In the genomic region with DNA sequence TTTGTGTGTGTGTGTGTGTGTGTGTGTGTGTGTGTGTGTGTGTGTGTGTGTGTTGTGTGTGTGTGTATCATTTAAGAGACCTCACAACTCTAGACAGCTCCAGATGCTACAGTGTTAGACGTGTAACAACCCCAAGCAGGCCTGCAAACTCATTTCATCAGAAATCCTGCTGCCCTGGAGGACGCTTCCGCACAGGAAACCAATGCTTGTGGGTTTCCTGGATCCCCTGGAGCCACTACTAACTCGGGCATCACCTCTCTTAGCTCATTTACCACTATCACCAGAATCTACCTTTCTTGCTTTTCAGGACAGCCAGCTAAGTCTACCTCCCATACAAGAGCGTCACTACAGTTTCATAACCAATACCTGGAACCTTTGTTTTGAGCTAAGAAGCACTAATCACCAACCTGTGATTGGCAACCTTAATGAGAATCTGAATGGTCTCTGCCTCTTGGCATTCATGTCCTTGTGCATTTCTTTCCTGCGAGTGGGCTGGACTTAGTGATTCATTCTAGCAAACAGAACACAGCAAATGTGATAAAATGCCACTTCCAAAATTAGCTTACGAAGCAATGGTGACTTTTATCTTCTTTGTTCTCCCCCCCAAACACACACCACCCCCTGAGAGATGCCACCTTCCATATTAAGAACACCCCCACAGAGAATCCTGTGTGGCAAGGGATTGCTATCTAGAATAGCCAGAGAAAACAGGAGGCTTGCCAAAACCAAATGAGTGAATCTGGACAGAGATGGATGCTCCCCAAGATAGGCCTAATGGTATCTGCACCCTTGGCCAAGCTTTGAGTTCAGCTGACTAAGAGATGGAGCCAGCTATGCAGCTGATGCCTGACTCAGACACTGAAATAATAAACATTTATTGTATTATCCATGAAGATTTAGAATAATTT, we compare ENCODE assay signal across 18 mouse cellular contexts.
DNase-seq lines count a peak whose midpoint lies in the region; ATAC-seq lines count a peak whose summit lies in the region.
"Had no signal": no experiment of that assay in that cellular context is flagged by ENCODE, and none has a peak within 500 bp of the region (broad histone marks: within the 10 kb centered on the region; RNA-seq: fewer than 3 reads in every experiment).

No protein-coding gene starts in this region.

- H3K27me3 ChIP-seq in kidney, embryonic 15.5 days: no peaks in the 10 kb centered on the region
- H3K27me3 ChIP-seq: CH12.LX; embryonic facial prominence, embryonic 15.5 days; liver, embryonic 13.5 days; neural tube, embryonic 15.5 days; stomach, embryonic 15.5 days had no signal

- H3K4me2 ChIP-seq in kidney, embryonic 15.5 days: no peak overlapping the region
- H3K4me2 ChIP-seq: embryonic facial prominence, embryonic 15.5 days; liver, embryonic 13.5 days; neural tube, embryonic 15.5 days; stomach, embryonic 15.5 days had no signal

- 84% methylated on average over 7 of the region's 7 CpGs for WGBS in kidney, embryonic 15.5 days

- no peak overlapping the region for H3K9ac ChIP-seq in kidney, embryonic 15.5 days
- H3K9ac ChIP-seq: embryonic facial prominence, embryonic 15.5 days; forebrain, postnatal 0 days; liver, embryonic 13.5 days; neural tube, embryonic 15.5 days; stomach, embryonic 15.5 days had no signal

- ATAC-seq in kidney, embryonic 15.5 days (replicated peaks; ENCODE audit: low FRiP score): no peak
- ATAC-seq: forebrain, postnatal 0 days; hindbrain, postnatal 0 days had no signal

- peak; percentile 11 for DNase-seq in layer of hippocampus, adult 9-11 months
- no peak for DNase-seq in layer of hippocampus, adult 9-10 months (ENCODE audit: low spot score)
- DNase-seq in 3T3-L1 (ENCODE audit: low read depth, low spot score): peak; percentile 96
- DNase-seq in brain, adult 2 months (ENCODE audit: low read depth, low spot score): peak; percentile 98
- DNase-seq in cerebellum, postnatal 36 days: peak; percentile 55 to 70
- no peak for DNase-seq in urinary bladder, postnatal 4 days (ENCODE audit: low spot score in 2 of 2)
- no peak for DNase-seq in adrenal gland, postnatal 14 days
- DNase-seq: adrenal gland, postnatal 10 days; forebrain, postnatal 0 days; liver, embryonic 13.5 days had no signal

- H3K4me3 ChIP-seq in kidney, embryonic 15.5 days (replicated peaks): no peak overlapping the region
- H3K4me3 ChIP-seq: embryonic facial prominence, embryonic 15.5 days; liver, embryonic 13.5 days; neural tube, embryonic 15.5 days; stomach, embryonic 15.5 days had no signal

- no peak overlapping the region for H3K27ac ChIP-seq in kidney, embryonic 15.5 days
- H3K27ac ChIP-seq: embryonic facial prominence, embryonic 15.5 days; hindbrain, postnatal 0 days; kidney, postnatal 0 days; liver, embryonic 13.5 days; macrophage; neural tube, embryonic 15.5 days; stomach, embryonic 15.5 days had no signal

- H3K4me1 ChIP-seq in kidney, embryonic 15.5 days: no peaks in the 10 kb centered on the region
- H3K4me1 ChIP-seq: embryonic facial prominence, embryonic 15.5 days; neural tube, embryonic 15.5 days; stomach, embryonic 15.5 days had no signal

- no peaks in the 10 kb centered on the region for H3K36me3 ChIP-seq in kidney, embryonic 15.5 days
- H3K36me3 ChIP-seq: embryonic facial prominence, embryonic 15.5 days; liver, embryonic 13.5 days; neural tube, embryonic 15.5 days; stomach, embryonic 15.5 days had no signal

- H3K9me3 ChIP-seq in kidney, embryonic 15.5 days (replicated peaks): no peaks in the 10 kb centered on the region
- H3K9me3 ChIP-seq: embryonic facial prominence, embryonic 15.5 days; liver, embryonic 13.5 days; neural tube, embryonic 15.5 days; stomach, embryonic 15.5 days had no signal

Comparison
In these comparisons a context has a peak if more than half of its experiments do, and no peak if none do; other contexts are left out.
1. DNase-seq: peak in layer of hippocampus, adult 9-11 months (single experiment), 3T3-L1 (single experiment), brain, adult 2 months (single experiment) and cerebellum, postnatal 36 days (2 of 2); none in layer of hippocampus, adult 9-10 months (single experiment), urinary bladder, postnatal 4 days (0 of 2) and adrenal gland, postnatal 14 days (single experiment).